Mouse (Mus musculus): Measurements from ENCODE around the gene Flnc.

DNA sequence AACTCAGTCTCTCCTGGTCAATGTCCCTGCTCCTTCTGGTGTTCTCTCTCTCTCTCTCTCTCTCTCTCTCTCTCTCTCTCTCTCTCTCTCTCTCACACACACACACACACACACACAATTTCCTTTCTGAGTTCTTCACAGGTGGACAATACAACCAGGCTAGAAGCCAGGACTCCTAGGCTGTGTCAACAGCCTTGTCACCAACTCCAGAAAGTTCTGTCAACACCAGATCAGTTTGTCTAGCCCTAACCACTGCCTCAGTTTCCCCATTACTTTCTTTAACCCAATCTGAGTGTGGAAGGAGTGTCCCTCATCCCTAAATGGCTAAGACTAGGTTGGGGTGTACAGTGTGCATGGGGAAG lies 399 bp upstream of the Flnc start:
- TF ChIP-seq POLR2A (IDR thresholded peaks at IDR 0.05; ENCODE audit: insufficient read depth, low read depth, low read length): no peak
- no peak for TF ChIP-seq CTCF (IDR thresholded peaks at IDR 0.05; ENCODE audit: insufficient read depth, low read depth, low read length)
